Mouse (Mus musculus): Measurements from ENCODE around the gene Cyp24a1. TPM values are rescaled to one million over a fixed set of nuclear protein-coding genes. Genes with fewer than 3 reads are reported as not detected.
"Not testable (repeated sequence)": the region's sequence is repeated elsewhere in the genome, so short reads cannot be mapped to it uniquely, and the experiment has no call there.

Gene Cyp24a1
- polyA plus RNA-seq, 1 experiment from 2014 or later, result 0.08 TPM

- Histone ChIP-seq H3K27me3 (peaks cover 20% of the 10 kb centered on the region), H3K27ac (replicated peaks) (no peak overlapping the region)
- no peak for ATAC-seq (ENCODE audit: low FRiP score, low read depth)
These were observed 28.9 kb downstream of the Cyp24a1 start for GRCm38 (mm10) chr2:170468009-170468408.

GRCm38 (mm10) chr2:170464817-170465216, 32.1 kb downstream of the Cyp24a1 start:
- Histone ChIP-seq H3K27me3 (peaks cover 10% of the 10 kb centered on the region), H3K4me2 (replicated peaks) (no peak overlapping the region), H3K9ac (replicated peaks) (no peak overlapping the region), H3K27ac (replicated peaks) (no peak overlapping the region), H3K4me1 (peaks cover 13% of the 10 kb centered on the region), H3K9me3 (no peaks in the 10 kb centered on the region), H3K4me3 (no peak overlapping the region), H3K36me3 (no peaks in the 10 kb centered on the region)
- WGBS, result 53% methylated on average over 4 of the region's 4 CpGs
- ATAC-seq (ENCODE audit: low FRiP score, low read depth), result no peak

More at GRCm38 (mm10) chr2:170468009-170468408, 28.9 kb downstream of the Cyp24a1 start:
- Histone ChIP-seq H3K4me2 (replicated peaks) (no peak overlapping the region), H3K36me3 (no peaks in the 10 kb centered on the region), H3K4me1 (peaks cover 10% of the 10 kb centered on the region; the same call in 1 of the 2 replicates), H3K4me3 (no peak overlapping the region), H3K9ac (replicated peaks) (no peak overlapping the region), H3K9me3 (no peaks in the 10 kb centered on the region)

GRCm38 (mm10) chr2:170461652-170462051, 35.3 kb downstream of the Cyp24a1 start:
- H3K36me3 ChIP-seq, result no peaks in the 10 kb centered on the region
- H3K4me1 ChIP-seq, result peaks cover 10% of the 10 kb centered on the region
- H3K27me3 ChIP-seq, result peaks cover 7% of the 10 kb centered on the region; the same call in 1 of the 2 replicates
- no peak overlapping the region for H3K4me3 ChIP-seq
- no peaks in the 10 kb centered on the region for H3K9me3 ChIP-seq
- WGBS, result 67% methylated on average over 7 of the region's 7 CpGs
- H3K9ac ChIP-seq (replicated peaks), result no peak overlapping the region
- no peak overlapping the region for H3K27ac ChIP-seq (replicated peaks)
- H3K4me2 ChIP-seq (replicated peaks), result no peak overlapping the region
- no peak for ATAC-seq (ENCODE audit: low FRiP score, low read depth)

GRCm38 (mm10) chr2:170459805-170460204, 37.1 kb downstream of the Cyp24a1 start:
- ATAC-seq (ENCODE audit: low FRiP score, low read depth), result no peak; the same call in 1 of the 2 replicates
- no peak overlapping the region for H3K9ac ChIP-seq (replicated peaks)

GRCm38 (mm10) chr2:170459183-170459582, 37.8 kb downstream of the Cyp24a1 start:
- Histone ChIP-seq H3K36me3 (no peaks in the 10 kb centered on the region), H3K9ac (replicated peaks) (no peak overlapping the region), H3K9me3 (no peaks in the 10 kb centered on the region), H3K4me3 (no peak overlapping the region), H3K27me3 (peaks cover 6% of the 10 kb centered on the region; the same call in 1 of the 2 replicates), H3K27ac (replicated peaks) (no peak overlapping the region), H3K4me2 (replicated peaks) (no peak overlapping the region), H3K4me1 (peaks cover 10% of the 10 kb centered on the region)
- no peak for ATAC-seq (ENCODE audit: low FRiP score, low read depth)
- 66% methylated on average over 10 of the region's 10 CpGs for WGBS

More at GRCm38 (mm10) chr2:170459805-170460204, 37.1 kb downstream of the Cyp24a1 start:
- WGBS, result 27% methylated on average over 9 of the region's 9 CpGs
- Histone ChIP-seq H3K27ac (replicated peaks) (no peak overlapping the region), H3K4me1 (peaks cover 10% of the 10 kb centered on the region), H3K4me2 (replicated peaks) (no peak overlapping the region), H3K27me3 (peaks cover 7% of the 10 kb centered on the region; the same call in 1 of the 2 replicates), H3K4me3 (no peak overlapping the region), H3K9me3 (no peaks in the 10 kb centered on the region), H3K36me3 (no peaks in the 10 kb centered on the region)

GRCm38 (mm10) chr2:170453809-170454208, 43.1 kb downstream of the Cyp24a1 start:
- not testable (repeated sequence) for H3K36me3 ChIP-seq; H3K4me2 ChIP-seq (replicated peaks); H3K9ac ChIP-seq (replicated peaks); H3K27ac ChIP-seq (replicated peaks); H3K9me3 ChIP-seq; H3K4me3 ChIP-seq; ATAC-seq (ENCODE audit: low FRiP score, low read depth); H3K4me1 ChIP-seq
- WGBS, result 58% methylated on average over 4 of the region's 4 CpGs
- peaks cover 11% of the 10 kb centered on the region; the same call in 1 of the 2 replicates for H3K27me3 ChIP-seq

GRCm38 (mm10) chr2:170450933-170451332, 46.0 kb downstream of the Cyp24a1 start:
- no peak overlapping the region for H3K27ac ChIP-seq (replicated peaks)
- H3K9ac ChIP-seq (replicated peaks), result no peak overlapping the region
- H3K27me3 ChIP-seq, result peaks cover 9% of the 10 kb centered on the region; the same call in 1 of the 2 replicates
- no peaks in the 10 kb centered on the region for H3K9me3 ChIP-seq
- H3K4me1 ChIP-seq, result peaks cover 7% of the 10 kb centered on the region; the same call in 1 of the 2 replicates
- no peaks in the 10 kb centered on the region for H3K36me3 ChIP-seq
- no peak overlapping the region for H3K4me3 ChIP-seq
- 0 out of 2 replicates have a peak overlapping the region, but pooled peaks have one; percentile 22 for H3K4me2 ChIP-seq (replicated peaks)
- 9% methylated on average over 9 of the region's 9 CpGs for WGBS
- peak; percentile 62 for ATAC-seq (ENCODE audit: low FRiP score, low read depth)

GRCm38 (mm10) chr2:170447651-170448050, 49.3 kb downstream of the Cyp24a1 start:
- peaks cover 9% of the 10 kb centered on the region; the same call in 1 of the 2 replicates for H3K27me3 ChIP-seq
- H3K27ac ChIP-seq (replicated peaks), result no peak overlapping the region
- H3K9me3 ChIP-seq, result no peaks in the 10 kb centered on the region
- H3K9ac ChIP-seq (replicated peaks), result no peak overlapping the region
- H3K4me1 ChIP-seq, result peaks cover 7% of the 10 kb centered on the region; the same call in 1 of the 2 replicates
- 78% methylated on average over 10 of the region's 10 CpGs for WGBS
- H3K4me2 ChIP-seq (replicated peaks), result no peak overlapping the region
- no peak overlapping the region for H3K4me3 ChIP-seq
- H3K36me3 ChIP-seq, result no peaks in the 10 kb centered on the region
- no peak for ATAC-seq (ENCODE audit: low FRiP score, low read depth)

GRCm38 (mm10) chr2:170446843-170447383, 50.0 kb downstream of the Cyp24a1 start:
- no peaks in the 10 kb centered on the region for H3K9me3 ChIP-seq
- no peaks in the 10 kb centered on the region for H3K36me3 ChIP-seq
- peaks cover 7% of the 10 kb centered on the region; the same call in 1 of the 2 replicates for H3K4me1 ChIP-seq
- H3K27me3 ChIP-seq, result peaks cover 6% of the 10 kb centered on the region; the same call in 1 of the 2 replicates
- H3K27ac ChIP-seq (replicated peaks), result no peak overlapping the region
- WGBS, result 78% methylated on average over 5 of the region's 5 CpGs
- H3K4me3 ChIP-seq, result no peak overlapping the region
- H3K4me2 ChIP-seq (replicated peaks), result no peak overlapping the region
- H3K9ac ChIP-seq (replicated peaks), result no peak overlapping the region
- no peak for ATAC-seq (ENCODE audit: low FRiP score, low read depth)

- Histone ChIP-seq H3K9me3 (no peaks in the 10 kb centered on the region), H3K4me2 (replicated peaks) (no peak overlapping the region), H3K27me3 (no peaks in the 10 kb centered on the region), H3K27ac (replicated peaks) (no peak overlapping the region), H3K4me1 (peaks cover 5% of the 10 kb centered on the region; the same call in 1 of the 2 replicates), H3K4me3 (no peak overlapping the region), H3K9ac (replicated peaks) (no peak overlapping the region), H3K36me3 (no peaks in the 10 kb centered on the region)
- 89% methylated on average over 5 of the region's 5 CpGs for WGBS
- ATAC-seq (ENCODE audit: low FRiP score, low read depth), result no peak
These were observed 51.1 kb downstream of the Cyp24a1 start for GRCm38 (mm10) chr2:170445861-170446260.

GRCm38 (mm10) chr2:170442535-170442934, 54.4 kb downstream of the Cyp24a1 start:
- Histone ChIP-seq H3K9ac (replicated peaks) (no peak overlapping the region), H3K36me3 (no peaks in the 10 kb centered on the region), H3K4me1 (peaks cover 8% of the 10 kb centered on the region; the same call in 1 of the 2 replicates), H3K27me3 (peaks cover 10% of the 10 kb centered on the region; the same call in 1 of the 2 replicates), H3K9me3 (no peaks in the 10 kb centered on the region), H3K4me2 (replicated peaks) (no peak overlapping the region), H3K27ac (replicated peaks) (no peak overlapping the region), H3K4me3 (no peak overlapping the region)
- no peak for ATAC-seq (ENCODE audit: low FRiP score, low read depth)
- 58% methylated on average over 3 of the region's 3 CpGs for WGBS

- H3K4me2 ChIP-seq (replicated peaks), result no peak overlapping the region
- H3K4me1 ChIP-seq, result peaks cover 3% of the 10 kb centered on the region; the same call in 1 of the 2 replicates
- no peak overlapping the region for H3K4me3 ChIP-seq
- H3K9ac ChIP-seq (replicated peaks), result no peak overlapping the region
- no peak overlapping the region for H3K27ac ChIP-seq (replicated peaks)
- H3K27me3 ChIP-seq, result peaks cover 10% of the 10 kb centered on the region; the same call in 1 of the 2 replicates
- H3K36me3 ChIP-seq, result no peaks in the 10 kb centered on the region
- WGBS, result 44% methylated on average over 13 of the region's 13 CpGs
- no peaks in the 10 kb centered on the region for H3K9me3 ChIP-seq
- no peak for ATAC-seq (ENCODE audit: low FRiP score, low read depth)
These were observed 58.2 kb downstream of the Cyp24a1 start for GRCm38 (mm10) chr2:170438782-170439181.

All from midbrain, embryonic 12.5 days (tissue).